Mouse (Mus musculus) MN1 (cell line): ENCODE data around the gene Mrps26.
A peak's percentile ranks its signal among the peaks of the same experiment; 100 is the strongest.
"Not testable (repeated sequence)": the region's sequence is repeated elsewhere in the genome, so short reads cannot be mapped to it uniquely, and the experiment has no call there.

Source experiments
- DNase-seq: peaks from one replicate; pipeline ENCODE4 v3.0.0-alpha.2; 2016; ENCODE audit warnings: low spot score

The Mrps26 gene

DNA sequence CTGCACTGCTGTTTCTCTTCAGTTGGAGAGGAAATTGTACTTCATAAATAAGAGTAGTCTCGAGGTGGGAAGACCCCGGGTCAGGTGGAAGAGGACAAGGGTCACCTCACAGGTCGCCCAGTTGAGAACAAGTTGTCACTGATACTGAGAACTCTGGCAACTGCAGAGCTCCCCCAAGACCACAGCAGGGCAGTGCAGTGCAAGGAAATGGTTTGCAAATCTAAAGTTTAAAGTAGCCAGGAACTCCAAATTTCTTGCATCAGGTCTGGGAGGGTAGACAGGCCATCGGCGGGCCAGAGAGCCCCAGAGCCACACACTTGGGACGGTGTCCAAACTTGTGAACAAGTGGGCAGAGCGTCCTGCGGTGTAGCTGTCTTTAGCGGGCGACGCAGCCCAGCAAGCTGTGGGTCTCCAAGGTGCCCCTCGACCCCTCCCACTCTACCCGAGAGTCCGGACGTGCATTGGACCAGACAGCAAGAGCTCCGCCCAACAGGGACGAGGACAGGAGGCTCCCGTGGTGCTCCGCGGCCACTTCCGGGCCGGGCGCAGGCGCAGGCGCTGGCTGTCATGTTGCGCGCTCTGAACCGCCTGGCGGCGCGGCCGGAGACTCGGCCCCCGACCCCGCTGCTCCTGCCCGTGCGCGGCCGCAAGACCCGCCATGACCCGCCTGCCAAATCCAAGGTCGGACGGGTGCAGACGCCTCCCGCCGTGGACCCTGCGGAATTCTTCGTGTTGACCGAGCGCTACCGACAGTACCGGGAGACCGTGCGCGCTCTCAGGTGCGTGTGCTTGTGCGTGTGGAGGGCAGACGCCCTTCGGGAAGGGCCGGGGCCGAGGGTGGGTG, at the start of gene Mrps26:
Mrps26 (plus strand) TSS at position 531 of the 844 bp plus-strand sequence.
- DNase-seq = peak; percentile 93

DNA sequence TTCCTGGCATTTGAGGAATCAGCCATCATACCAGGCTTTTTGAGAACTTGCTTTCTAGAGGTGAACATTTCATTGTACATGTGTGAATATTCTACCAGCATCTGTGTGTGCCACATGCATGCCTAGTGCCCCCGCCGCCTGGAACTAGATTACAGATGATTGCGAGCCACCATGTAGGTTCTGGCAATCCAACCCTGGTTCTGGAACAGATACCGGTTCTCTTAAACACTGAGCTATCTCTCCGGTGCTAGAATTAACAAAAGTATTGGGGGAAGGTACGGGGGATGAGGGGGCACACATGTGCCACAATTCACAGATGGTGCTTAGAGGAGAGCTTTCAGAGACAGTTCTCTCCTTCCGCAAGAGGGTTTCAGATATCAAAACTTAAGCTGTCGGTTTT, 49.6 kb upstream of the Mrps26 start:
- no peak for DNase-seq

DNA sequence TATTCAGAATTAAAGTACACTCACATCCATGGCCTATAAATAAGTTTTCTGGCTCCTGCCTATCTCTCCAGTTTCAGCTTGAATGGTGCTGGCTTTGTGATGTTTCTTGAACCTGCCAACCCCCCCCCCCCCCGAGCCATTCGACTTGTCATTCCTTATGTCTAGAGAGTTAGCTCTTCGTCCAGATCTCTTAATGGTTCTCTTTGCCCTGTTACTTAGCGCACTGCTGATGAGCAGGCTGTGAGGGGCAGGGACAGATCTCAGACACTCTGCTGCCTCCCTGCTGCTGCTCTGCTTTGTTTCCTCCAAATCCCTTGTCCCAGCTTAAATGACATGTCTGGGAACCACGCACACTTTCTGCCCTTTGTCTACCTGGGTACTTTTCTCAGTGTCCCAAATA, 47.8 kb upstream of the Mrps26 start:
- DNase-seq = no peak

- no peak for DNase-seq
Measured at GRCm38 (mm10) chr2:130521927-130522326, 41.6 kb upstream of the Mrps26 start.

GRCm38 (mm10) chr2:130525480-130525879, 38.1 kb upstream of the Mrps26 start:
- DNase-seq = not testable (repeated sequence)

GRCm38 (mm10) chr2:130528457-130528856, 35.1 kb upstream of the Mrps26 start:
- DNase-seq = no peak

GRCm38 (mm10) chr2:130529290-130529689, 34.3 kb upstream of the Mrps26 start:
- no peak for DNase-seq

GRCm38 (mm10) chr2:130529925-130530324, 33.6 kb upstream of the Mrps26 start:
- no peak for DNase-seq

GRCm38 (mm10) chr2:130532201-130532600, 31.3 kb upstream of the Mrps26 start:
- DNase-seq = no peak

DNA sequence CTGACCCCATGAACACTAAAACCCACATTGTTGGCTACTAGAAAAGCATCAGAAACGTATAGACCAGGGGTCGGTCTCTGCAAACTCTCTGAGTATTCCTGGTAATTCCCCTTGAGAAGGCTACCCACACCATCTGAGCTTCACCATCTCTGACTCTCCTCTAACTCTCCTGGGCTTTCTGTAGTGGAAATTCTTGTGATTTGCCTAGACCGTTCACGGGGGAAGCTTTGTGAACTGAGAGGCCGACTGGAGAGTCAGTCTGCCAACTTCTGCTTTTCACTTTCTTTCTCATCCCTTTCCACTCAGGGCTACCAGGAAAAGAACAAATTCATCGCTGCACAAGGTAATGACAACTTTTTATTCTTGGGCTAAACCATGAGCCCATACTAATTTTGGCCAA, 28.5 kb upstream of the Mrps26 start:
- DNase-seq = no peak

- no peak for DNase-seq
Measured at GRCm38 (mm10) chr2:130536890-130537289, 26.7 kb upstream of the Mrps26 start.

- DNase-seq = no peak
Measured at GRCm38 (mm10) chr2:130538876-130539546, 24.5 kb upstream of the Mrps26 start.

GRCm38 (mm10) chr2:130540266-130540665, 23.3 kb upstream of the Mrps26 start:
- no peak for DNase-seq

- no peak for DNase-seq
Measured at GRCm38 (mm10) chr2:130546957-130547356, 16.6 kb upstream of the Mrps26 start.

- no peak for DNase-seq
Measured at GRCm38 (mm10) chr2:130554841-130555240, 8.7 kb upstream of the Mrps26 start.

DNA sequence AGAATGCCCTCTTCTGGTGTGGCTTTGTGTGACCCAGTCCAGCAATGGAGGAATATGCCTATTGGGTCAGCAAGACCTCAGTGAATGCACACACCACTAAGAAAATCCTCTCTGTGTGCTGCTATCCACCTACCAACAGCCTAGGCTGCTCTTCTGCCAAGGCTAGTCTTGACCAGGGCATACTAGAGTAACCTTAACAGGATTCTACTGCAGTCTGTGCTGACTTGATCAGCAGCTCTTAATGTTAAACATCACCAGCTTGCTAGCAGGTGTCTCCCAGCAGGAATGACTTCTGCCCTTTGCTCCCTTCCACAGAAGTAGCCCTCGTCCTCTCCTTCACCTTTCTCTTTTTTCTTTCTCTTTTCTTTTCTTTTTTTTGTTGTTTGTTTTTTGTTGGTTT, 7.2 kb upstream of the Mrps26 start:
- no peak for DNase-seq

DNA sequence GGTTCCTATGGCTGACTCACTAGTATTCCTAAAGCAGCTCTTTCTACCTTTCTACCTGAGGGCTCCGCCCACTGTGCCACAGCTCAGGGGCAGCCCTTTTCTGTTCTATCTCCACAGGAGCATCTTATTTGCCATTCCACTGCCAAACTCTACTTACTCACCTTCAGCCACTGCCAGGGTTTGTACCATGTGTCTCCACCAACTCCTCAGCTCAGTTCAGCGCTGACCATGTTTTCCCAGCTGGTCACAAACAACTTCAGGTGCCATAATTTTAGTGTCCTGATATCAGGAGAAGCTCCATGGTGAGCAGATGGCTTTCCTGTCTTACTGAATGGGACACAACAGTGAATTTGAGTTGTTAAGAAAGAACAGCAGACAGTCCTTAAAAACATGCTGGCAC, 6.1 kb upstream of the Mrps26 start:
- DNase-seq = no peak

- DNase-seq = no peak
Measured at GRCm38 (mm10) chr2:130558015-130558414, 5.5 kb upstream of the Mrps26 start.

GRCm38 (mm10) chr2:130564063-130564462, 521 bp downstream of the Mrps26 start:
- DNase-seq = peak; percentile 18

DNA sequence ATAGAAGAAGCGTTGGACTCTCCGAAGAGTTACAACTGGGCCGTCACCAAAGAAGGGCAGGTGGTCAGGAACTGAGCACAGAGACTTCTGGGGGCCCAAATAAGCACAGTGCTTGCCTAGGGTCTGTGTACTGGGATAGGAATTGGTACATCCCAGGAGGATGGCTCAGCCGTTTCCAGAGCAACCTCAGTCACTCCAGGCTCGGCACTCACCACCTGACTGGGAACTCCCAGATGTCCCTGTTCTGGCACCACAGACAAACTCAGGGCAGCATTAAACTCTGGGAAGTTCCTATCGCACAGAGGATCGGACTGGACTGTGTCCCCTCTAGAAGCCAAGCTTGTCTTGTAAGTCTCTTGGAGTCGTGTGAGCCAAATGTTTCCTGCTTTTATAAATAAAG, 1.4 kb downstream of the Mrps26 start:
- DNase-seq = peak; percentile 52

- DNase-seq = no peak
Measured at GRCm38 (mm10) chr2:130568921-130569320, 5.4 kb downstream of the Mrps26 start.

DNA sequence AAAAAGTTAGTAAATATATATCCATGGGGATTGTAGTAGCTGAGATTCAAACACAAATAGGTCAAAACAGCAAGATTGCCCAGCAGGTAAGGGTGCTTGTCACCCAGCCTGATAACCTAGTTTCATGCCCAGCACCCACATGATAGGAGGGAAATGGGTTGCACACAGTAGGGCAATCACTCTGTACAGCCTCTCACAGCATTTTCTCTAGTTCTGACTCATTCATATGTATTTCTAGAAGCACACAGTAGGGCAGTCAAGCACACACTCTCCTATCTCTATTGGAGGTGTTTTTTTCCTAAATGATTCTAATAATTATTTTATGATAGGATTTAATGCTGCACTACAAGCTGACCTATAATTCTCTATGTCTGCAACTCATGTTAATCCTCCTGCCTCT, 6.4 kb downstream of the Mrps26 start:
- no peak for DNase-seq

DNA sequence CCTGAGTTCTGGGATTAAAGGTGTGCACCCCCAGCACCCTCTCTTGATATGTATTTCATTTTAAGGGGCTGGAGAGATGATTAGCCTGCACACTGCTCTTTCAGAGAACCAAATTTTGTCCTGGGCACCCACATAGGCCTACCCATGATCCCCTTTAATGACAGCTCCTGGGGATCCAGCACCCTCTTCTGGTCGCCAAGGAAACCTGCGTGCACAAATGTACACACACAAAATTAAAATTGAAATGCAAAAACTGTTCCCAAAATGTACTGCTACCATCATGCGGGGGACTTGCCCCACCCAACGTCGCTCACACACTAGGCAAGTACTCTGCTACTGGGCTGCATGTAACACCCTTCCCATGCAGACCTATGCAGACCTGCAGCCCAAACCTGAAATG, 11.4 kb downstream of the Mrps26 start:
- no peak for DNase-seq

DNA sequence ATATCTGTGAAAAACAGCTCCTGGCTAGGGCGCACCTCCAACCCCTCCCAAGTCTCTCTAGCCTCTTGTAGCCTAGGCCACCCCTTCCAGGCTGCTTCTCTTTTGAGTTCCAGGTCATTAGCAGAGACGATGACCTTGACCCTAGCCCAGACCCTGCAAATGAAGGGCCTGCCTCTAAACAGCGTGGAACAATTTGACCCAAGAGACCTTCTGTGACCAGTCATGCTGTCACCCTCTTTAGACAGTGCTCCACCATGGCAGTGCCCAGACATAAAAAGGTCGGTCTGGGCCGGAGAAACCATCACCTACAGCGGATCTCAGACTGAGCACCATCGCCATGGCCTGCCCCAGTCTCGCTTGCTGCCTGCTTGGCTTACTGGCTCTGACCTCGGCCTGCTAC, 12.3 kb downstream of the Mrps26 start, which contains the start of gene Oxt:
Oxt (plus strand) TSS at position 301 of the 400 bp plus-strand sequence.
- no peak for DNase-seq
